Comparison of ENCODE assay signal across 8 mouse cellular contexts in genomic region chr7:25705801-25706251, GRCm38 (mm10). TPM values are rescaled to one million over a fixed set of nuclear protein-coding genes. Genes with fewer than 3 reads are reported as not detected.
A peak's percentile ranks its signal among the peaks of the same experiment; 100 is the strongest.
DNase-seq lines count a peak whose midpoint lies in the region.

No protein-coding gene starts in this region.

- H3K27me3 ChIP-seq in forebrain, embryonic 10.5 days (ENCODE audit: poor library complexity, severe bottlenecking), result peaks cover 31% of the 10 kb centered on the region

- H3K9me3 ChIP-seq in forebrain, embryonic 10.5 days, result peaks cover 13% of the 10 kb centered on the region

- no peak overlapping the region for H3K4me3 ChIP-seq in forebrain, embryonic 10.5 days

- no peak overlapping the region for H3K27ac ChIP-seq in forebrain, embryonic 10.5 days

- no peaks in the 10 kb centered on the region for H3K36me3 ChIP-seq in forebrain, embryonic 10.5 days (replicated peaks)

- 68% methylated on average over 6 of the region's 6 CpGs for WGBS in forebrain, embryonic 10.5 days

- DNase-seq in kidney, adult 9 months, result peak; percentile 48
- no peak for DNase-seq in kidney, adult 18-20 months
- DNase-seq in adipocyte (ENCODE audit: low spot score), result peak; percentile 77
- peak; percentile 61 for DNase-seq in heart, postnatal 4 days
- peak; percentile 66 for DNase-seq in lung, postnatal 25 days (ENCODE audit: low spot score)
- no peak for DNase-seq in layer of hippocampus, postnatal 25 days (ENCODE audit: extremely low spot score in 1 of 2, low spot score in 1 of 2)
- no peak for DNase-seq in forebrain, embryonic 10.5 days (ENCODE audit: extremely low spot score, low spot score)
- DNase-seq in testis, postnatal 14 days (ENCODE audit: low spot score), result no peak

- H3K4me1 ChIP-seq in forebrain, embryonic 10.5 days, result peaks cover 49% of the 10 kb centered on the region

RNA-seq across cellular contexts. Expression of gene Ccdc97, which starts 13.1 kb away (rescaled TPM):
- total RNA-seq in heart, postnatal 4 days (2021), result 10 to 100 TPM; 42.9 to 44.9 TPM
- total RNA-seq in layer of hippocampus, postnatal 25 days (2021), result 10 to 100 TPM; 54.6 to 58.5 TPM
- 28.7 and 29.6 TPM in 2 replicates for polyA plus RNA-seq in forebrain, embryonic 10.5 days (2016; fragmentation: Nextera tagmentation; extraction: Ambion mirVana)

RNA-seq across cellular contexts. Expression of gene Tgfb1, which starts 19.0 kb away (rescaled TPM):
- total RNA-seq in heart, postnatal 4 days (2021), result 10 to 100 TPM; 40.9 to 42.4 TPM
- total RNA-seq in layer of hippocampus, postnatal 25 days (2021), result 1 to 10 TPM; 7.0 to 8.6 TPM
- polyA plus RNA-seq in forebrain, embryonic 10.5 days (2016; fragmentation: Nextera tagmentation; extraction: Ambion mirVana), result 0.89 and 1.2 TPM in 2 replicates

RNA-seq across cellular contexts. Expression of gene B9d2, which starts 25.2 kb away (rescaled TPM):
- 10 to 100 TPM; 15.5 to 16.4 TPM for total RNA-seq in heart, postnatal 4 days (2021)
- 10 to 100 TPM; 25.2 to 25.7 TPM for total RNA-seq in layer of hippocampus, postnatal 25 days (2021)
- 36.9 and 38.1 TPM in 2 replicates for polyA plus RNA-seq in forebrain, embryonic 10.5 days (2016; fragmentation: Nextera tagmentation; extraction: Ambion mirVana)

RNA-seq across cellular contexts. Expression of gene Tmem91, which starts 30.9 kb away (rescaled TPM):
- under 1 TPM in 1 of 2 experiments, not detected in 1; 0.56 TPM for total RNA-seq in heart, postnatal 4 days (2021)
- 10 to 100 TPM; 12.7 to 16.5 TPM for total RNA-seq in layer of hippocampus, postnatal 25 days (2021)
- polyA plus RNA-seq in forebrain, embryonic 10.5 days (2016; fragmentation: Nextera tagmentation; extraction: Ambion mirVana), result 2.2 and 3.2 TPM in 2 replicates

RNA-seq across cellular contexts. Expression of gene Exosc5, which starts 46.9 kb away (rescaled TPM):
- 10 to 100 TPM; 18.8 to 19.6 TPM for total RNA-seq in heart, postnatal 4 days (2021)
- total RNA-seq in layer of hippocampus, postnatal 25 days (2021), result 10 to 100 TPM; 26.4 to 30.5 TPM
- 81.0 and 82.1 TPM in 2 replicates for polyA plus RNA-seq in forebrain, embryonic 10.5 days (2016; fragmentation: Nextera tagmentation; extraction: Ambion mirVana)

Comparison
In these comparisons a context has a peak if more than half of its experiments do, and no peak if none do; other contexts are left out.
1. DNase-seq: peak in kidney, adult 9 months (single experiment), adipocyte (single experiment), heart, postnatal 4 days (single experiment) and lung, postnatal 25 days (single experiment); none in kidney, adult 18-20 months (single experiment), layer of hippocampus, postnatal 25 days (0 of 2), forebrain, embryonic 10.5 days (single experiment) and testis, postnatal 14 days (single experiment).
2. RNA of gene Tgfb1, which starts 19.0 kb away (total RNA-seq): 40.9 to 42.4 TPM in heart, postnatal 4 days; 7.0 to 8.6 TPM in layer of hippocampus, postnatal 25 days; every median in the first group is over 4 times any median in the second.